Mouse (Mus musculus): ENCODE results near the gene Erc2. TPM values are rescaled to one million over a fixed set of nuclear protein-coding genes. Genes with fewer than 3 reads are reported as not detected.

Erc2 gene
- polyA plus RNA-seq, 1 experiment from 2014 or later, result 58.0 TPM

- ATAC-seq (ENCODE audit: low read depth), result no peak
- H3K27me3 ChIP-seq, result no peaks in the 10 kb centered on the region
- 0 out of 2 replicates have a peak, but pooled peaks cover 4% of the 10 kb centered on the region for H3K36me3 ChIP-seq
- no peak overlapping the region for H3K4me2 ChIP-seq
- H3K4me3 ChIP-seq, result no peak overlapping the region
- 73% methylated on average over 10 of the region's 10 CpGs for WGBS
- no peak overlapping the region for H3K27ac ChIP-seq (replicated peaks)
- H3K9me3 ChIP-seq, result no peaks in the 10 kb centered on the region
- H3K4me1 ChIP-seq (replicated peaks), result peaks cover 46% of the 10 kb centered on the region
- no peak overlapping the region for H3K9ac ChIP-seq
Observed at GRCm38 (mm10) chr14:27628701-27629100, 6.5 kb downstream of the Erc2 start.

DNA sequence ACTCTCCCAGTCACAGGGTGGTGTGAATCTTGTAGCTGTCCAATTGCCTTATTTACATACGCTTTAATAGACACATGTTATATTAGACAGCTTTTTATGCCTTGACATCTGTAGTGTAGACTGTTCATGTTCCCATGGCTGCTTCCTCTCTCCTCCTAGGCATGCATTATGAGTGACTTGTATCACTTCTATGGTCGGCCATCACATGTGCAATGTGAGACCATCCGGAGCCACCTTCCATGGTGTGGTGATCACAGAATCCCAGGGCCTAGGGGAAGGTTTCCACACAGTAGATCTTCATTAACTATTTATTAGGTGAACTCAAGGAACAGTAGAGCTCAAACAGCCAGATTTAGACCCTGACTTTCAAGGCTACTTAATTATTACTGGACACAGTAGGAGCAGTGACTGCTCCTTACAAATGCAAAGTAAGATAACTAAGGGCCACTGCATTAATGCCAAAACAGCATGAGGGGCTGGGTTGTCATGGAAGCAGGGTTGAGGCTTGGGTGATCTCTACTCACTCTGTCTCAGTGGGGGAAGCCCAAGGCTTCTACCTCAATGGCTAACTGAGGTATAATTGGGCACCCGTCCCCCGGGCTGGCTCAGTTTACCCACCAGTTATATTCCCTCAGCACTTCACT is 7.3 kb downstream of the Erc2 start:
- Histone ChIP-seq H3K36me3 (0 out of 2 replicates have a peak, but pooled peaks cover 4% of the 10 kb centered on the region), H3K27me3 (no peaks in the 10 kb centered on the region), H3K9me3 (no peaks in the 10 kb centered on the region), H3K9ac (no peak overlapping the region), H3K4me1 (replicated peaks) (peaks cover 44% of the 10 kb centered on the region), H3K4me2 (no peak overlapping the region), H3K4me3 (no peak overlapping the region), H3K27ac (replicated peaks) (0 out of 2 replicates have a peak overlapping the region, but pooled peaks have one; percentile 29)
- WGBS, result 48% methylated on average over 5 of the region's 5 CpGs
- peak; percentile 51; the same call in 1 of the 2 replicates for ATAC-seq (ENCODE audit: low read depth)

- Histone ChIP-seq H3K27ac (replicated peaks) (no peak overlapping the region), H3K9ac (no peak overlapping the region), H3K27me3 (no peaks in the 10 kb centered on the region), H3K4me1 (replicated peaks) (peaks cover 48% of the 10 kb centered on the region), H3K9me3 (no peaks in the 10 kb centered on the region), H3K4me3 (no peak overlapping the region), H3K4me2 (no peak overlapping the region), H3K36me3 (0 out of 2 replicates have a peak, but pooled peaks cover 4% of the 10 kb centered on the region)
- no peak for ATAC-seq (ENCODE audit: low read depth)
- WGBS, result 77% methylated on average over 9 of the region's 9 CpGs
Observed at GRCm38 (mm10) chr14:27630973-27631640, 8.9 kb downstream of the Erc2 start.

DNA sequence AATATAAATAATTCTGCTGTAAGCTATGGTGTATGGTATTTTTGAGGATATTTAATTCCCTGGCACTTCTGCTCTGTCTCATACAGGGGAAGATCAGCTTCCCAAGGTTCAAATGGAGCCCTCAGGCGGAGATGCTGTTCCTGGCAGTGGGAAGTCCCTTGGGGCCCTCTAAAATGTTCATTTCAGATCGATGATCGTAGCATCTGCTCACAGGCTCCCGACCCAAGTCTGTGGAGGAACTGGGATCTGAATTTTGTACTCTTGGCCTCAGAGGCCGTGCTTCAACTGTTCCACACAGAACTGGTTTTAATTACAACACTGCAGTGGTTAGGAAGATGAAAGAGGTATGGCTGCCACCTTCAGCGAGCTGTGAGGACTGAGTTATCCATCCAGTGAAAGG is 12.5 kb downstream of the Erc2 start:
- no peak for ATAC-seq (ENCODE audit: low read depth)
- Histone ChIP-seq H3K4me2 (no peak overlapping the region), H3K4me1 (replicated peaks) (peaks cover 32% of the 10 kb centered on the region), H3K4me3 (no peak overlapping the region), H3K27ac (replicated peaks) (peak overlapping the region; percentile 63; the same call in 1 of the 2 replicates), H3K27me3 (no peaks in the 10 kb centered on the region), H3K9ac (no peak overlapping the region), H3K36me3 (no peaks in the 10 kb centered on the region), H3K9me3 (no peaks in the 10 kb centered on the region)
- 48% methylated on average over 6 of the region's 6 CpGs for WGBS

DNA sequence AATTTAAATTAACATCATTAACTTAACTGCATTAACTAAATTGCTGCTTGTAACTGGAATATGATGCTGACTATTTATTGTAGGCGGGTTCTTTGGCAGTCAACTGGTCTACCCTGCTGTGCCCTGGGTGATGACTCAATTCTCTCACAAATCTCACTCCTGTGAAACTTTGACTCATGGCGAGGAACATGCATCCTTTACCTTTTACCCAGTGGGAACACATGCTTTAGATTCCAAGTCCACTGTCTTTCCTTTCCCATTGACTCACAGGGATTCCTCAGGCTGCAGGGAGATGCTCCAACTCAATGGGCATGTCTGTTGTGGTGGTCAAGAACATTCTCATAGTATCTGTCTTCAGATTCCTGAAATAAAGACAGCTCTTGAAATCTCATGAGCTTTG is 14.3 kb downstream of the Erc2 start:
- 93% methylated on average over 2 of the region's 2 CpGs for WGBS
- H3K27me3 ChIP-seq, result no peaks in the 10 kb centered on the region

GRCm38 (mm10) chr14:27641382-27641781 is 19.2 kb downstream of the Erc2 start:
- H3K36me3 ChIP-seq, result no peaks in the 10 kb centered on the region
- ATAC-seq (ENCODE audit: low read depth), result no peak
- H3K9ac ChIP-seq, result no peak overlapping the region

More for the DNA sequence above, 14.3 kb downstream of the Erc2 start:
- no peaks in the 10 kb centered on the region for H3K36me3 ChIP-seq
- H3K4me2 ChIP-seq, result no peak overlapping the region
- H3K4me1 ChIP-seq (replicated peaks), result peaks cover 14% of the 10 kb centered on the region
- H3K27ac ChIP-seq (replicated peaks), result no peak overlapping the region
- no peak overlapping the region for H3K4me3 ChIP-seq
- ATAC-seq (ENCODE audit: low read depth), result no peak
- no peaks in the 10 kb centered on the region for H3K9me3 ChIP-seq
- no peak overlapping the region for H3K9ac ChIP-seq

DNA sequence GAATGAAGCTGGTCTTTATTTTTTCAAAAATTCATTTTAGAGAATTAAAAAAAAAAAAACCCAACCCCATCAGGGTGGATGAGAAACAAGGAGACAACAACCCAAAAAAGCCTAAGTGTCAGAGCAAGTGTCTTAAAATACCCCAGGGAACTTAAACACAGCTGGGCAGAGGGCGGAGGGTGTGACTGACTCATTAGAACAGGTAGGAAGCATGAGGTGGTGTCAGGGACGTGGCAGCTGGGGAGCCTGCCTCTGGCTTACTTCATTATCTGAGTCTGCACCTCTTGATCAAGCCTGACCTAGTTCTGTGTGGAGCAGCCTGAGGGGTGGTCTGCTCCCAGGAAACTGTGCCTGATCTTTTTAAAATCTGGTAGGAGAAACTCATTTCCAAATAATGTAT is 20.8 kb downstream of the Erc2 start:
- H3K36me3 ChIP-seq, result no peaks in the 10 kb centered on the region
- no peak overlapping the region for H3K4me2 ChIP-seq
- no peak for ATAC-seq (ENCODE audit: low read depth)
- no peaks in the 10 kb centered on the region for H3K4me1 ChIP-seq (replicated peaks)
- H3K9me3 ChIP-seq, result no peaks in the 10 kb centered on the region
- whole genome bisulfite sequencing, result 67% methylated on average over 2 of the region's 2 CpGs
- H3K27me3 ChIP-seq, result no peaks in the 10 kb centered on the region
- no peak overlapping the region for H3K4me3 ChIP-seq
- no peak overlapping the region for H3K9ac ChIP-seq
- H3K27ac ChIP-seq (replicated peaks), result no peak overlapping the region

More at GRCm38 (mm10) chr14:27641382-27641781, 19.2 kb downstream of the Erc2 start:
- no peaks in the 10 kb centered on the region for H3K9me3 ChIP-seq
- H3K4me2 ChIP-seq, result no peak overlapping the region
- no peaks in the 10 kb centered on the region for H3K27me3 ChIP-seq
- no peak overlapping the region for H3K27ac ChIP-seq (replicated peaks)
- no peaks in the 10 kb centered on the region for H3K4me1 ChIP-seq (replicated peaks)
- WGBS, result 88% methylated on average over 3 of the region's 3 CpGs
- H3K4me3 ChIP-seq, result no peak overlapping the region

DNA sequence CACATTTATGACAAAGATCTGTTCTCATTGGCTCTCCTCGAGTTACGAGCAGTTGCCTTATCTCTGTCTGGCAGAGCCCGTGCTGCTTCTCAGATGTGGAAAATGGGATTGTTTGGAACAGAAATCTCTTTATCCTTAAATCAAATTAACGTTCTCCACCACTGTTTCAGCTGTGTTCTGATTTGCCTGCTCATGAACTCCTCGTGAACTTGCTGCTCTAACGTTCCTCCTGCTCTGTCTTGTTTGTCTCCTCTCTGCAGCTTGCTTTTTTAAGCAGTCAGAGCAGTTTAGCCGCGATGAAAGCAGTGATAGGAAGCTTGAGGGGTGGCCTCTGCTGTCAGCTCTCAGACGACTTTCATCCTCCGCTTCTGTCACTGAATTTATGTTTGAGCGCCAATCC is 32.4 kb downstream of the Erc2 start:
- H3K4me2 ChIP-seq, result no peak overlapping the region
- H3K4me3 ChIP-seq, result no peak overlapping the region
- H3K9me3 ChIP-seq, result no peaks in the 10 kb centered on the region
- peaks cover 4% of the 10 kb centered on the region; the same call in 1 of the 2 replicates for H3K4me1 ChIP-seq (replicated peaks)
- ATAC-seq (ENCODE audit: low read depth), result no peak
- WGBS, result 43% methylated on average over 11 of the region's 11 CpGs
- H3K27ac ChIP-seq (replicated peaks), result no peak overlapping the region
- H3K36me3 ChIP-seq, result peaks cover 18% of the 10 kb centered on the region
- H3K9ac ChIP-seq, result no peak overlapping the region
- no peaks in the 10 kb centered on the region for H3K27me3 ChIP-seq

DNA sequence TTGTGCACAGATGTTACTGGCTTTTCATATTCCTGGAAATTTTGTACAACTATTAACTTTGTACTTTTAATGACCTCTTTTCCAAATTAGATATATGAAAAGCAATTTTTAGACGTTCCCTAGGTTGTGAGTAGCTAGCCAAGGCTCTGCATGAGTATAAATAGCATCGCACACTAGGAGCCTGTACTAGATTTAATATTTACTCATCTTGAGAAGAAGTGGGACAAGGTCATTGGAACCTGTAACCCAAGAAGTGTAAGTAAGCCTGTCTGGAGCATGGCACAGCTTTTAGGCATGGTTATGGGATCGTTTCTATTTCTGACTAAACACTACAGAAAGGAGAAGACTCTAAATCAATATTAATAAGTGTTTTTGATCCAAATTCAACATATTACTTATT is 36.4 kb downstream of the Erc2 start:
- H3K27ac ChIP-seq (replicated peaks), result no peak overlapping the region
- no peaks in the 10 kb centered on the region for H3K27me3 ChIP-seq
- peaks cover 14% of the 10 kb centered on the region for H3K4me1 ChIP-seq (replicated peaks)
- WGBS, result 90% methylated on average over 3 of the region's 3 CpGs
- no peak overlapping the region for H3K4me3 ChIP-seq
- H3K36me3 ChIP-seq, result peaks cover 7% of the 10 kb centered on the region; the same call in 1 of the 2 replicates
- H3K4me2 ChIP-seq, result no peak overlapping the region
- ATAC-seq (ENCODE audit: low read depth), result no peak
- no peak overlapping the region for H3K9ac ChIP-seq
- H3K9me3 ChIP-seq, result no peaks in the 10 kb centered on the region

- peaks cover 9% of the 10 kb centered on the region for H3K4me1 ChIP-seq (replicated peaks)
- WGBS, result 65% methylated on average over 4 of the region's 4 CpGs
- H3K27me3 ChIP-seq, result no peaks in the 10 kb centered on the region
- H3K9me3 ChIP-seq, result no peaks in the 10 kb centered on the region
- no peak overlapping the region for H3K27ac ChIP-seq (replicated peaks)
- no peaks in the 10 kb centered on the region for H3K36me3 ChIP-seq
- no peak overlapping the region for H3K9ac ChIP-seq
- ATAC-seq (ENCODE audit: low read depth), result no peak
- H3K4me3 ChIP-seq, result no peak overlapping the region
- H3K4me2 ChIP-seq, result no peak overlapping the region
Observed at GRCm38 (mm10) chr14:27661466-27661865, 39.2 kb downstream of the Erc2 start.

DNA sequence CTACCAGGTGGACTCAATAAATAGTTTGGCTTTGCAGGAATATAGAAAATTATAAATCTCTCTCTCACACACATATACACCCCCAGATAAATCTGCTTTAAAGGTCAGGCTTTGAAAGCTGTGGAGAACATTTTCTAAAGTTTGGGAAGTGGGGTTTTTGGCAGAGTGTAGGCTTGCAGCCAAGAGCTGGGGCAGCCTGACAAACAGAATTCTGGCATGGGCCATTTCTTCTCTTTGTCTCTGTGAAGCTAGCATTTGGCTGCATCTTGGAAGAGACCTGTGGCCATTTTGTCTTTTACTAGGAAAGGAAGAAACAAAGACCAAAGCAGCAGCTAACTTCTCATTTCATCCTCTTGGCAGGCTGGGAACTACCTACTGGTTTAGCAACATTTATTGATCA is 40.0 kb downstream of the Erc2 start:
- H3K27me3 ChIP-seq, result no peaks in the 10 kb centered on the region
- H3K27ac ChIP-seq (replicated peaks), result 0 out of 2 replicates have a peak overlapping the region, but pooled peaks have one; percentile 34
- no peaks in the 10 kb centered on the region for H3K36me3 ChIP-seq

DNA sequence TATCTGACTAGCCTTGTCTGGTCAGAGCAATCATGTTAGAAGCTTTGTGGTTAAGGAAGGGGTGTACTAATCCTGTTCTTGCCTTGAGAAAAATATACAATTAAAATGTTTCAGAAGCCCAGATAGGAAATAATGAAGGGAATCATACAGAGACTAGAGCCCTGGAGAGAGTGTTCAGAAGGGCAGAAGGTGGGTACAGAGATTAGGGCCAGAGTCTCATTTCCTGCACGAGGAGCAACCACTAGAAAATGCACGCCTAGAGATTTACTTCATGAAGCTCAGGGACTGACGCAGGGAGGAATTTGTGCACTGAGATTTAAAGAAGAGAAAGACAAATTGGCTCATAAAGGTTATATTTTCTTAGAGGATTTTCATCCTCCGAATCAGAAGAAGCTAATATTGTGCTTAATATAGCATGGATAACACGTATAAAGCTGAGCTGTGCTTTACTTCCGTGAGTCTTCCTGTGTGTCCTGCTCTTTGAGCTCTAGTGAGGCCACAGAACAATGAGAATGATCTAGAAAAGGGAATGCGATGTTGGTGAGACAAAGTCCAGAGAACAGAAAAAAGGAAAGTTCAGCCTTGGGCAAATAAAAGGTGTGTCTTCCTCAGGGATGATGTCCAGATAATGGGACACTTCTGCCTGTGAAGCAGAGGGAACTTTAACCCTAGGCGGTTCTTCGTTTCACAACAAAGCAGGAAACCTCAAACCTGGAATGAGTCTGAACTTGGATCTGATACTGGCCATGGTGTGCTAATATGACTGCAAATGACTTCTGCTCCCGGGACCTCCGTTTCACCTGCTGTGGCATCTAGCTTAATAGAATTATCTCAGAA is 45.0 kb downstream of the Erc2 start:
- ATAC-seq (ENCODE audit: low read depth), result no peak
- Histone ChIP-seq H3K9me3 (no peaks in the 10 kb centered on the region), H3K4me3 (no peak overlapping the region), H3K4me1 (replicated peaks) (peaks cover 5% of the 10 kb centered on the region; the same call in 1 of the 2 replicates), H3K4me2 (no peak overlapping the region), H3K36me3 (no peaks in the 10 kb centered on the region), H3K27me3 (no peaks in the 10 kb centered on the region), H3K27ac (replicated peaks) (no peak overlapping the region), H3K9ac (no peak overlapping the region)
- 91% methylated on average over 11 of the region's 11 CpGs for WGBS

More for the DNA sequence above, 40.0 kb downstream of the Erc2 start:
- 0 out of 2 replicates have a peak, but pooled peaks have one; percentile 19 for ATAC-seq (ENCODE audit: low read depth)
- Histone ChIP-seq H3K4me3 (no peak overlapping the region), H3K4me2 (no peak overlapping the region), H3K4me1 (replicated peaks) (peaks cover 9% of the 10 kb centered on the region), H3K9ac (no peak overlapping the region), H3K9me3 (no peaks in the 10 kb centered on the region)

Measured in neural tube, embryonic 13.5 days (tissue).